Mouse (Mus musculus): ENCODE data around the gene 4930412O13Rik. TPM values are rescaled to one million over a fixed set of nuclear protein-coding genes. Genes with fewer than 3 reads are reported as not detected.

The 4930412O13Rik gene
- total and polyA plus RNA-seq, 3 experiments: not detected

- dilution Hi-C loops (cut with MboI; ENCODE audit: extremely low pct_ligation_motif_present, extremely low pct_unique_long_range_greater_than_20kb, low sequenced_read_pairs): no loop called here
- TF ChIP-seq MAX (IDR thresholded peaks at IDR 0.05; ENCODE audit: low read length) (no peak), RAD21 (IDR thresholded peaks at IDR 0.05; ENCODE audit: low read depth, low read length) (no peak), MAZ (IDR thresholded peaks at IDR 0.05; ENCODE audit: low read depth, low read length) (no peak), PAX5 (IDR thresholded peaks at IDR 0.05; ENCODE audit: low read length) (no peak), NELFE (IDR thresholded peaks at IDR 0.05; ENCODE audit: low read depth, low read length) (no peak), IRF4 (IDR thresholded peaks at IDR 0.05; ENCODE audit: low read depth, low read length) (no peak), POLR2A (IDR thresholded peaks at IDR 0.05; ENCODE audit: low read depth, low read length) (no peak), SMC3 (IDR thresholded peaks at IDR 0.05; ENCODE audit: low read depth, low read length) (no peak), SIN3A (IDR thresholded peaks at IDR 0.05; ENCODE audit: low read length) (no peak), CTCF (conservative IDR thresholded peaks at IDR 0.05 in 1 of 2, IDR thresholded peaks at IDR 0.05 in 1 of 2; ENCODE audit: low read depth in 2 of 2, low read length in 2 of 2) (no peak), ELF1 (IDR thresholded peaks at IDR 0.05; ENCODE audit: low read depth, low read length) (no peak), ETS1 (conservative IDR thresholded peaks at IDR 0.05; ENCODE audit: low read depth, low read length) (no peak), EP300 (IDR thresholded peaks at IDR 0.05; ENCODE audit: low read length) (no peak), RCOR1 (conservative IDR thresholded peaks at IDR 0.05; ENCODE audit: low read depth, low read length) (no peak), ZMIZ1 (IDR thresholded peaks at IDR 0.05; ENCODE audit: low read depth, low read length) (no peak), TBP (conservative IDR thresholded peaks at IDR 0.05; ENCODE audit: low read depth, low read length) (no peak)
- H3K27ac ChIP-seq (ENCODE audit: insufficient read depth, low read depth): no peak overlapping the region
- H3K9me3 ChIP-seq (replicated peaks; ENCODE audit: low read length): no peaks in the 10 kb centered on the region
- H3K4me3 ChIP-seq (replicated peaks in 1 of 3; ENCODE audit: low read depth in 2 of 3, low read length in 2 of 3, poor library complexity in 1 of 3): no peak overlapping the region
- H3K27me3 ChIP-seq (replicated peaks): no peaks in the 10 kb centered on the region
- H3K9ac ChIP-seq (ENCODE audit: insufficient read depth, low read depth): no peak overlapping the region
- H3K79me2 ChIP-seq (replicated peaks; ENCODE audit: control insufficient read depth, extremely low read depth, insufficient read depth, poor library complexity, severe bottlenecking): no peaks in the 10 kb centered on the region
- DNase-seq (ENCODE audit: extremely low read depth): no peak
- peaks cover 0 to 4% of the 10 kb centered on the region in 2 experiments; a peak in 2 of 4 replicates for H3K4me1 ChIP-seq (ENCODE audit: control insufficient read depth in 1 of 2, insufficient read depth in 2 of 2)
- no peaks in the 10 kb centered on the region for H3K36me3 ChIP-seq (replicated peaks in 1 of 2; ENCODE audit: control insufficient read depth in 1 of 2, insufficient read depth in 1 of 2, low read length in 1 of 2)
- in situ Hi-C loops (cut with MboI; ENCODE audit: low pct_ligation_motif_present, low pct_unique_long_range_greater_than_20kb, low sequenced_read_pairs): loop anchor here (5.0 to 25.0 kb wide), 2 partner anchors 120 to 425 kb away; no protein-coding TSS in a partner anchor
- H3K4me2 ChIP-seq (ENCODE audit: insufficient read depth, low read depth, poor library complexity, severe bottlenecking): no peak overlapping the region
Measured at GRCm38 (mm10) chr2:9886921-9887610, 6.0 kb downstream of the 4930412O13Rik start.

- dilution Hi-C loops (cut with MboI; ENCODE audit: extremely low pct_ligation_motif_present, extremely low pct_unique_long_range_greater_than_20kb, low sequenced_read_pairs): no loop called here
- in situ Hi-C loops (cut with MboI; ENCODE audit: low pct_ligation_motif_present, low pct_unique_long_range_greater_than_20kb, low sequenced_read_pairs): loop anchor here (5.0 to 25.0 kb wide), 2 partner anchors 120 to 425 kb away; no protein-coding TSS in a partner anchor
- no peaks in the 10 kb centered on the region for H3K9me3 ChIP-seq (replicated peaks; ENCODE audit: low read length)
- 0 out of 2 replicates have a peak overlapping the region, but pooled peaks have one; percentile 0 for H3K4me2 ChIP-seq (ENCODE audit: insufficient read depth, low read depth, poor library complexity, severe bottlenecking)
- H3K4me3 ChIP-seq (replicated peaks in 1 of 3; ENCODE audit: low read depth in 2 of 3, low read length in 2 of 3, poor library complexity in 1 of 3): no peak overlapping the region
- TF ChIP-seq USF1 (IDR thresholded peaks at IDR 0.05; ENCODE audit: low read depth, low read length) (no peak), ELF1 (IDR thresholded peaks at IDR 0.05; ENCODE audit: low read depth, low read length) (0 out of 2 replicates have a peak, but pooled peaks have one; percentile 32)
- no peak overlapping the region for H3K27ac ChIP-seq (ENCODE audit: insufficient read depth, low read depth)
- H3K9ac ChIP-seq (ENCODE audit: insufficient read depth, low read depth): no peak overlapping the region
- peaks cover 0 to 4% of the 10 kb centered on the region in 2 experiments; a peak in 2 of 4 replicates for H3K4me1 ChIP-seq (ENCODE audit: control insufficient read depth in 1 of 2, insufficient read depth in 2 of 2)
- no peaks in the 10 kb centered on the region for H3K27me3 ChIP-seq (replicated peaks)
- H3K79me2 ChIP-seq (replicated peaks; ENCODE audit: control insufficient read depth, extremely low read depth, insufficient read depth, poor library complexity, severe bottlenecking): no peaks in the 10 kb centered on the region
- DNase-seq (ENCODE audit: extremely low read depth): no peak
- no peaks in the 10 kb centered on the region for H3K36me3 ChIP-seq (replicated peaks in 1 of 2; ENCODE audit: control insufficient read depth in 1 of 2, insufficient read depth in 1 of 2, low read length in 1 of 2)
Measured at GRCm38 (mm10) chr2:9887636-9888035, 6.6 kb downstream of the 4930412O13Rik start.
